Mouse (Mus musculus): ENCODE data around the gene Car5a.

Gene Car5a

DNA sequence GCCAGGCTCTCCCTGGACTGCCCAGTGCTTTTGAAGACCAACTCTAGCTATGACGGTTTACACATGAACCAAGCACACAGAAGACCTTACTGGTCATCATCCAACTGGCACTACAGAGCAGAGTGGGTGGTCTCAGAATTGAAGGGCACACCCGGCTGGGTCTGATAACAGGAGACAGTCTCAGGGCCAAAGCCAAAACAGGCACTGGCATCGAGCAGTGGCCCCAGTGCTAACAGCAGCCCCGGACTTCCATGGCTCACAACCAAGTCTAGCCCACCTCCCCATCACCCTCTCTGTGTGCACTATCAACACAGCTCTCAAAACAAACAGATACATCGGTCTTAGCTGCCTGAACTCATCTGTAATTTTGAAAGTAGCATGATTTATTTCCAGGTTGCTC is 38.8 kb downstream of the Car5a start:
- 17% methylated on average over 5 of the region's 5 CpGs for WGBS

DNA sequence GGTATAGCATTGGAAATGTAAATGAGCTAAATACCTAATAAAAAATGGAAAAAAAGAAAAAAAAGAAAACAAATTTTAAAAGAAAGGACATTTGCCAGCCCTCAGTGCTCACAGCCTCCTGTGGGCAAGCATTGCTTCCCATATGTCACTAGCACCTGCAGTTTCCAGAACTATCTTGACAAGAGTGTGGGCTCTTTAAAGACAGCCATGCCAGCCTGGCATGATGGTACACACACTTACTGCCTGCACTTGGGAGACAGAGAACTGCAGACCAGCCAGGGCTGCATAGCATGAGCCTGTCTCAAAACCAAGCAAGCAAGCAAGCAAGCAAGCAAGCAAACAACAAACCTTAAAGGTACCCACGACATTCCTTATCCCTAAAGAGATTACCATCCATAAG is 39.3 kb downstream of the Car5a start:
- 18% methylated on average over 1 of the region's 1 CpGs for WGBS

DNA sequence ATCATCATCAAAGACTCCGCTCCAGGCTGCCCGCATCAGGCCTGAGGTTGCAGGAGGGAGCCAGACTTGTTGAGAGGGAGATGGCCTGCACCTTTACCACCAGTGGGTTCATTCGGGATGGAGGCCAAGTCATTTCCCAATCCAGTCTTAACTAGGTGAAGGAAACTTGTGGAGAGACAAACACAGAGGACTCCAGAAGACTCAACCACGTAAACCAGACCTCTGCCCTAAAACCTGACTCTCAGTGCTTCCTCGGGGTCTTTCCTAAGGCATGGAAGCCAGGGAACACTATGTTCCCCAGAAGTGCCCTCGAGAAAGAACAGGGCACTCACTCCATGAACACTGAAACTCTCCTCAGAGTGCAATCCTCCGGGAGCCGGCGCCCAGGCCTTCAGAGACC is 39.7 kb downstream of the Car5a start:
- WGBS: 83% methylated on average over 9 of the region's 9 CpGs

DNA sequence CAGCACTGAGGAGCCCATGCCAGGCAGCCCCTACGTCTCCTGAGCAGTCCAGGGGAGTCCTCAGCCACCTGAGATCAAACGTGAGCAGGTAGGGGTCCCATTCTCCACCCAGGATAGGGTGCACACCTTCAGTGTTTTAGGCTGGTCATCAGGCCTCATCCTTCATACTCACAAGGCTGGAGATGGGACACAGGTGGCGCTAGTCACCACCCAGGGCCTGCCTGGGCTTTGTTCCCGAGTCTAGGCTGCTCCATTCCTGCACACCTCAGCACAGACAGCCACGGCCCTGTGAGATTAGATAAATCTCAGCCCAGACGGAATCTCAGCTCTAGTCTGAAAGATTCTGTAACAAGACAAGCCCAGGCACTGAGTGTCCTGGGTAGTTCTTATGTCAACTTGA is 40.7 kb downstream of the Car5a start:
- 72% methylated on average over 6 of the region's 6 CpGs for WGBS

DNA sequence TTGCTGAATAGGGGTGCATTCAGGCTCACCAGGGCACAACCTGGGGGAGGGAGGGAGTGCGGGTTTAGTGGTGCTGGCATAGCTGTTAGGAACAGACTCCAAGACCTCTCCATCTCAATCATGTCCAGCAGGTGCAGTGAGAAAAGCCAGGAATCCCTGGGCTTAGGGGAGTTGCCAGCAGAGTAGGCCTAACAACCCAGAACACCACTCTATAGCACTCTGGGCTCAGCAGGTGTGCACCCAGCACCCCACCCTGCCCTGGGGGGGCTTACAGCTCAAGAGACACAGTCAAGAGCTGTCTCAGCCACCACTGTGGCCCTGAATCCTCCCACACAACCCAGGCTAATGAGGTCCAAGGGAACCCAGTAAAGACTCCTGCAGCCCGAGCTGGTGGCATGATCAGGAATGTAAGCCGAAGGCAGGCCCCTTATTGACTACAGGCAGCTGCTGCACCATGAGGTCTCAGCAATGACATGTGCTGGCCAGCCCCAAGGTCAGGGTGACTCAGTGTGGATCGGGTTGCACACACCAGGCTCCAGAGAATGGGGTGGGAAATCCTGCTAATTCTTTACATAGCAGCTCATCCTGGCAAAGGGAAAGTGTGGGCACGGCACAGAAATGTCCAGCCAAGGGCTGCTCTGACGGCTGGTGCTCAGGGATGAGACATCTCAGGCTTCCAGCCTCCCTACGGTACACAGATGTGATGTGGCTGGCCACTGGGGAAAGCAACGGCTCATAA is 43.0 kb downstream of the Car5a start:
- WGBS: 41% methylated on average over 8 of the region's 8 CpGs

DNA sequence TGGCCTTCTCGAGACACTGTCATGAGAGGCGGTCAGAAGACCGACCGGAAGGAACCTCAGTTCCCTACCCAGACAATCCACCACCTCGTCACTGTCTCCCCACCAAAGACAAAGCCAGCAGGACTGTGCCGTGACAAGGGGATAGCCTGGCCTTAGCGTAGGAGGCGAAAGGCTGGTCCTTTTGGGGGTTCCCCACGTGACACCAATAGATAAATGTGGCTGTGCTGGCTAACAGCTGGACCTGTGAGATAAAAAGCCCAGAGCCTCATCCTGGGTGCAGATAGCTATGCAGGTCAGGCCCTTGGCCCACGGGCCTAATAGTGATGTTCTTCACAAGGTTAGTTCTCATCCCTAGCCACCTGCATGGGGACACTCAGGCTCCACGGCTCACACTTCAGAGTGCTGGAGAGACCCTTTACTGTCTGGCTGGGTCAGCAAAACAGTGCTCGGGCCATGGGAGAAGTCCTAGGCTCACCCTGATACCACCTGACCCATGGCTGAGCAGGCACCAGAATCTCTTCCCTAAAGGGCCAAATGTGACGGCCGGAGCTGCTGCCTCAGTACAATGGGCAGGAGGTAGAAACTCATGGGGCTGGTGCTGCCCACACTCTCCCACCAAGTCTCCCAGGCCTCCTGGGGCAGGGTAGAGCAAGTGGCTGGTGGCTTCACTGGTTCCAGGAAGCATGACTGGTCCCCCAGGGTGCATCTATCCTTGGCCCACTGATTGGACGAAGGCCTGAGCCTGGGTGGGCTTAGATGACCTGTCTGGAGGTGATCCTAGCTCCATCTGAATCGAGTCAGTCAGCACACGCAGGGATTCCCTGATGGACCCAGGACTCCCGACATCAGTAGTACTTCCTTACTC is 45.3 kb downstream of the Car5a start:
- WGBS: 69% methylated on average over 18 of the region's 18 CpGs

DNA sequence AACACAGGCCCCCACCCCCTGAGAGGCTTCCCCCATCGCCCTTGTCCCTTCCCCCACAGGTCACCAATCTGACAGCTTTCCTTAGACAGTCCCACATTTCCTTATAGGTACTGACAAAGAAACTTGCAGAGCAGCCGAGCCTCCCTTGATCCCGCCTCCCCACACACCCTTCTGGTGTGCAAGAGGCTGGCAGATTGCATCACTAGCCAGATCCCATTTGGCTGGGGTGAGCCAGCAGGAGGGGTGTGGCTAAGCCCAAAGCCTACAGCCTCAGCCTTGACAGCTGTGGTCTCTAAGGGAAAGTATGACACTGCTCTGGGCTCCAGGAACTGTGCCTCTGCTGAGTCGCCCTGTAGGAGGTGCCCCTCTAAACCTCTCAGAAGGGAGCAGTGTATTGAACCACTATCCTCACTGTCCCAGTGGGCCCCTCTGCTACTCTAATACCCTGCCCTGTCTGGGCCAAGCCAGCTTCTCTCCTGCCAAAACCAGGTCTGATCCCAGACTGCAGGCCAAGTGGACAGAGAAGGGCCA is 46.2 kb downstream of the Car5a start:
- 12% methylated on average over 4 of the region's 4 CpGs for WGBS

DNA sequence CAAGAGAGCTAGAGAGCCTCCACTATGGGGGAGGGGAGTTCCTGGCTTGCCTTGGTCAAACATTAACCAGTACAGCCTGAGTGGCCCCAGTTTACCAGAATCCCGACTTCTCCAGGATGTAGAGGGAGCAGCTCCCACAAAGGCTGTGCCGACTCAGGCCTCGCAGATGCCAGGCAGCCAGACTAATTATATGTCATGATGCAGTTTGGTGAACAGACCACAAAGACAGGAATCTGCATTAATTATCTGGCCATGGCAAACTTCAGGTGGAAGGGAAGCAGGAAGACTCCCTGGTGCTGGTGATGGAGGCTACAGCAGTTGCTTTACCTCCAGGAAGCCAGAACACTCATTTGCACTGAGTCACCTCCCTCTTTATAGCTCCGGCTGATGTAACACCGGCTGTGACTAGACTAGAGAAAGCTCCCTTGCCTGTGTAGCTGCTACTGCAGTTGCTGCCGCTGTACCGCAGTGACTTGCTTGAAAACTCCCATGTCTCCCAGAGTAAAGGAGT is 46.8 kb downstream of the Car5a start:
- WGBS: 11% methylated on average over 7 of the region's 7 CpGs

DNA sequence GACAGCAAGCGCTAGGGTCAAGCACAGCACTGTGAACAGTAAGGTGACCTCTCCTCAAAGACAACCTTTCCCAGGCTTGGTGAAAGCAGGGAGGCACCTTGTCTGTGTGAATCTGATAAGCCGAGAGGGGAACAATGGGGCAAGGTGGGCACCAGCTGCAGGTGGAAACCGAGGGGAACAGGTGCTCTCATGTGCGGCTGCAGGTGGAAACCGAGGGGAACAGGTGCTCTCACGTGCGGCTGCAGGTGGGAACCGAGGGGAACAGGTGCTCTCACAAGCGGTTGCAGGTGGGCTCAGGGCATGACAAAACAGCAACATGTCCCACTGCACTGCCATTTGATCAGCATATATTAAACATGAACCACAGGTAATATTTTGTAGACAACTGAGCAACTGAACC is 47.5 kb downstream of the Car5a start:
- 74% methylated on average over 9 of the region's 9 CpGs for WGBS

DNA sequence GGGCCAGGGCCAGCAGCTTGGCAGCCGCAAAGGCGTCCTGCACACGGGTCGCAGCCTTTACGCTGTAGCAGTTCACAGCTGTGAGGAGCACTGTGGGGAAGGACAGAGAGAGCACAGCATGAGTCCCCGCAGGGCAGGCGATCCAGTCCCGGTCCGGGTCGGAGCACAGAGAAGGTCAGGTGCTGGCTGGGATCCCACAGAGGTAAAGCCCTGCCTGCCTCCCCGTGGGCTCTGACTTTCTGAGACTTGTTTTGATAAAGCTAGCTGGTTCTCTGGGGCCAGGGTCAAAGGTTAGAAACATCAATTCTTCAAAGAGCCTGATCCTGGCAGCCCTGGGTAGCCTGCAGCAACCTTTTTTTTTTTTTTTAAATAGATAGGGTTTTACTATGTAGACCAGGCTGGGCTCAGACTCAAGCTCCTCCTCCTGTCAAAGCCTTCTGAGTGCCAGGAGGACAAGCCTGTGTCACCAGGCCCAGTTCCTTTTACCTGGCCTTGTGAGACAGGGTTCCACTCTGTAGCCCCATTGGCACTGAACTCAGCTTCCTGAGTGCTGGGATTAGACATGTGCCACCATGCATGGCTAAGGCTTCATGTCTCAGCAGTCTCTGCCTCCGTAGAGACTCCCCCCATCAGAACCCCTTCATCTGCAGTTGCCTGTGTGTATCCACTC is 48.1 kb downstream of the Car5a start:
- WGBS: 68% methylated on average over 12 of the region's 12 CpGs

DNA sequence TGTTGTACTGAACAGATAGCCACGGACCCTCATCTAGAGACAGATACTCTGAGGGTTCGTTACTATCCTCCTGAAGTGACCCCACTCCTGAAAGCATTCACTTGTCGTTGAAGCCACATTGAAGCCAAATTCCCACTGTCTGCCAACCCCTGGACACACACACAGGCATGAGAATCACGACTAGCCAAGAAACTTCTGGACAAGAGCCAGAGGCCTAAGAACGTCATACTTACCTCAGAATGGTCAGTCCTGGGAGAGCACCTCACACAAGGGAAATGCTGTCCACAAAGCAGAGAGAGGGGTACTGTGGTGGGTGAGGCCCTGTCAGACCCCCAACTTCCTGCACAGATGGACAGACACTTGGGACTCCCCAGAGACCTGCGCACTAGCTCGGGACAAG is 48.8 kb downstream of the Car5a start:
- WGBS: 60% methylated on average over 7 of the region's 7 CpGs

DNA sequence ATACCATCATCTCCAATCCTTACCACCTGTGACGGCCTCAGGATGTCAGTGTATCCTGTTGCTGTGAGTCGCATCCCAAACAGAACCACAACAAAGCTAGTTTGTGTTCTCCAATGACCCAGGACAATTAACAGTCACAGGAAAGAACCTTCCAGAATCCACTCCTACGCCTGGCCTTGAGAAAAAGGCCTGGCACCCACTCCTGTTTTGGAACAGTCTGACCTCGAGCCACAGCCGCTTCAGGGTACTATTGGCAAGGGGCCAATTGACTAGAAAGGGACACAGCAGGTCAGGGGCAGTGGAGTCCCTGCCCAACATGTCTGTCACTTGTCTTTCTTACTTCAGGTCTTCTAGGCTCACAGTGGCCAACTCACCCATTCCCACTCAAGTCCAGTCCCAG is 51.8 kb downstream of the Car5a start:
- 67% methylated on average over 5 of the region's 5 CpGs for WGBS

DNA sequence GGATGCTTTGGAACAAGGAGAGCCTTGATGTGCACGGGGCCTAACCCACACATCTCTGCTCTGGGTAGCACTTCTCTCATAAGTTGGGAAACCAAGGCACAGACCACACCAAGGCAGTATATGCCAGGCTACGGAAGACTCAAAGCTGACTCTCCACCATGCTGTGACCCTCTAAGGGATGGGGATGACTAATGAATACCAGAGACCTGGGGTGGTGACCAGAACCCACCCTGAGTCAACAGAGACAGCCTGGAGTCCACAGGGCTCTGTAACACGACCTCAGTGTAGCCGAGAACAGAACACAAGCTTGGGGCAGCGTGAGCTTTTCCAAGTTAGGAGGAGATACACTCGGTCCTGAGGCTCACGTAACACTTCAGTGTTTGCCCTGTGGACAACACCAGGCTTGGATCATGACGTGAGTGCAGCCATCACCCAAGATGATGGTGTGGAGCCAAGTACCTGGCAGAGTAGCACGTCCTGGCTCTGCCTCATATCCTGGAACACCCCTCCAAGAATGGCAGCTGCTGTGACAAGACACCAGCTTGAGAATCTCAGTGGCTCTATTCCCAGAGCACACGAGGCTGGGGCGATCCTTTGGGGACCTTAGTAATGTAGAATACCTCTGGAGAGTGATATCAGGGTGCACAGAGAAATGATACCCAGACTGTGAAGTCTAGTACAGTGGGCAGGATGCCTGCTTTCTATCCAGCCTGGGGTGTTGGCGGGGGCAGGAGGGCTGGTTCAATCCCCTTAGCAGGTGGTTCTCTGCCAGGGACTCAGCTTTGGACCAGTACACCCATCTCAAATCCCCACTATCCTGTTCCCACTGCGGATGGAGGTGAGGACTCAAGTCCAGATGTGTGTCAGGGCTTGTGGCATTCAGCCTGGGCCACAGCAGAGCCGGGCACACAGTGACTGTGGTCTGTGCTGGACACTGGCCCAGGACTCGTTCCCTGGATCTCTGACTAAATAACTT is 54.6 kb downstream of the Car5a start:
- 66% methylated on average over 15 of the region's 15 CpGs for WGBS

DNA sequence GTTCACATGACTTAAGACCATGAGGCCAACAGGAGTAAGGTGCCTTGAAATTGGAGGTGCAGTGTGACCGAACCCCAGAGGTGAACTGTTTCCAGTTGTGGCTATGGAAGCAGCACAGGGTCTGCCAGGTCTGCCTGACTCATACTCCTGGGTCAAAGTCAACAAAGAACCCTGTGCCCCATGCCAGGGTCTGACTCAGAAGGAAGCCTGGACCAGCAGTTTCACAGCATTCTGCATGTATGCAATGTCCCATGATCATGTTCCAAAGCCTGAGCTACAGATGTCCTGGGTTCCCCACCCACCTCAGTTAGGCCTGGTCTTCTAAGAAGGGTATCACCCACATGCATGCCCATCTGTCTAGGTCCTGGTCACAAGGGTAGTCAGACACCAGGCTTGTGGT is 55.4 kb downstream of the Car5a start:
- WGBS: 93% methylated on average over 1 of the region's 1 CpGs

DNA sequence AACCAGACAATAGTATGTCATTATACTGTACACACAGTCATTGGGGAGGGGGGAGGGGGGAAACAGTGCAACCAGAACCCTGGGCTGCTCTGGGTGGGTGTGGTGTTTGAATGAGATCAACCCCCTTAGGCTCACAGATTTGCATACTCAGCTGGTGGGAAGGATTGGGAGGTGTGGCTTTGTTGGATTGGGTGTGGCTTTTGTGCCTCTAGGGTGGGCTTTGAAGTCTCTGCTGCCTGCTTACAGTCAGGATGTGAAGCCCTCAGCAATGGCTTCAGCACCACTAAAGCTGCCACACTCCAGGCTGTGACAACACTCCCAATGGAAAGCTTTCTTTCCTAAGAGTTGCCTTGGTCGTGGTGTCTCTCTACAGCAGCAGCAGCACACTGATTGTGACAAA is 57.2 kb downstream of the Car5a start:
- WGBS: 80% methylated on average over 1 of the region's 1 CpGs

DNA sequence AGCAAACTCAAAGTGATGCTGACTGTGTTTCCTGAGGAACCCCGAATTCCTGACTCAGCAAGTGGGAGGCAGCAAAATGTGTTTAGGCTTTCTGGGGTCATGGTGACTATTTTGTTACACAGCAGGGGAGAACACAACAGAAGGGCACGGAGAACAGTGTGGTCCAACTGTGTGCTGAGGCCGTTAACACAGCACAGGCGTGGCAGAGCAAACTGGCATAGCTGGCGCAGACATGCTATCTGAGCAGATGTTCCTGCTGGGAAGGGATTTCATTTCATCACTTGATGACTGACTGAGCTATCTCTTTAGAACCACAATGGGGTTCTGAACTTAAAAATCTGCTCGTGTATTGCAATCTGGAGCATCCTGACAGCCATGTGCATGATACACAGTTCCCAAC is 59.3 kb downstream of the Car5a start:
- 50% methylated on average over 6 of the region's 6 CpGs for WGBS

DNA sequence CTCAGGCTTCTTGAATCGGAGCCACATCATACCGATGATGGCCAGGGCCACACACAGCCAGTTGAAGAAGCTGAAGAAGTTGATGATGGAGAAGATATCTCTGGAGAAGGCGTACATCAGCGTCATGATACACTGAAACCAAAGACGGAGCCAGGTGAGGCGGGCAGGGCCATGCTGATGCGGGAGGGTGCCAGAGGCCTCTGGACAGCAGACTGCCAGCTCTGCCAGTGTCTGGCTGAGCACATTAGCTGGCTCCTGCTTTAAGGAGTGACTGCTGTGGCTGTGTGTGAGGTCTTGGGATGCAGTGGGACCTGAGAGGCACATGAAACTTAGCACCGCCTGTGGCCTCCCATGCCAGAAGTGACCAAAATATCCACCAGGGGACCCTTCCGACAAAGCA is 59.7 kb downstream of the Car5a start:
- 87% methylated on average over 9 of the region's 9 CpGs for WGBS

DNA sequence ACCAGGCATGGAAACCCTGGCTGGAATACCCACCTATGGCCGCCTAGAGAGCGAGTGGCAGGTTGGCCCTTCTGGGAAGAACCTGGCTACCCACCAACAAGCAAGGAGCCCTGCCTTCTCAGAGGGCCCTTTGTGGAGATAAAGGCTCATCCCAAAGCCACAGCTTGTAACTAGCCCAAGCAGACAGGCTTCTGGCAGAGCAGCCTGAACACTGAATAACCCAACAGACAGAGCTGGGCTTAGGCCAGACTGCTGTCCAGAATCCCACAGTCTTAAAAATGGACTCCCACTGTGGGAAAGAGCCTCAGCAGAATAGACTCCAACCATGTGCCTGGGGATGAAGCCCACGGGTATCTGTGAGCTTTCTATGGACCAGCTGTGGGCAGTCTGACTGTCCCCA is 60.5 kb downstream of the Car5a start:
- 68% methylated on average over 3 of the region's 3 CpGs for WGBS

DNA sequence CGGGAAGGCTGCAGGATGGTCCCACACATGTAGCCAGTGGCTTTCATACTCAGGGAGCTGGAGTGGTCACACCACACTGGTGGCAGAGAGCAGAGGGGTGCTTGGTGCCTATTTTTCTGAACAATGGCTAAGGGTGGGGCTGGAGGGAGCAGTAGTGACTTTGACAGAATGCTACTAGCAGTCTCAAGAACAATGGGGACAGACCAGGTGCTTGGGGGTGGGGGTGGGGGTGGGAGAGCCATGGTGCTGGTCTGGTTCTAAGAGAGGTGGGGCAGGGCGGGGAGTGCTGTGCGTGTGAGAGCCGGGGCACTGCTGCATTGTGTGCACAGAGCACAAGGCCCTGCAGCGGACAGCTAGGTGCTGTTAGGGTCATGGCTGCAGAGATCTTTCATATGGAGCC is 62.8 kb downstream of the Car5a start:
- 85% methylated on average over 5 of the region's 5 CpGs for whole genome bisulfite sequencing

DNA sequence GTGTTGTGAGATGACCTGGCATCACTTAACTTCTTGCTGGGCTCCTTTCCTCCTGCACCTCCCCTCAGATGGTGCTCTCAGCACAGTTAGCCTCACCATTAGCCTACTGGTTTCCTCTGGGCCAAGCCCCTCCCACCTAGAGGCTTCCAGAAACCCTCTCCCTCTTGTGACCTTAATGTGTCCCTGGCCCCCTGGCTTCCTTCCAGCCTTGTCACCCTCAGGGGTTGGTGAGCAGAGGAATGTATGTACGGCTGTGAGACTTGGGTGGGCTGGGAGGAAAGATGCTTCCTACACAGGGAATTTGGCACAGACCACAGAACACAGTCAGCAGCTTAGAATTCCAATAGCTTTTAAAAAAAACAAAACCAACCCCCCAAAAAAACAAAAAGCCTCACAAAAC is 63.9 kb downstream of the Car5a start:
- 48% methylated on average over 1 of the region's 1 CpGs for WGBS

DNA sequence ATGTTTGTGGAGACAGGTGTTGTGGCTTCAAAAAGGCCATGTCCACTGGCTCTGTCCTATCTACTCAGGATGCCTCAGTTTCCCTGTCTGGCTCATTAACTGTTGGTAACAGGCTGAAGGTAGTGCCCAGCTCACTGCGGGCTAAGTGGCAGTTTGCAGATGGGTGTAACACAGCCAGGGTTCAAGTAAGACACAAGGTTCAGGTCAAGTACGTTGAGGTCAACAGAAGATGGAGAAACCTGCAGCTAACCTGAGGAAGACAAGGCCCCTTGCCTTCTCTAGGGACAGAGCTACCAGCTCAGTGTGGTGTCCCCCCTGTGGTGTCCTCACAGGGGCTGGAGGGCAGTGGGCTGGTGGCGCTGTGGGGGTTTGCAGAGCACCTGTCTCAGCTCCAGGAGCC is 65.0 kb downstream of the Car5a start:
- WGBS: 90% methylated on average over 3 of the region's 3 CpGs

Measured in cerebral cortex, adult 2 months (tissue).